12 mouse cellular contexts compared by ENCODE assay signal in genomic region chr13:114215044-114215443, GRCm38 (mm10).
"Had no signal": no experiment of that assay in that cellular context is flagged by ENCODE, and none has a peak within 500 bp of the region (broad histone marks: within the 10 kb centered on the region; RNA-seq: fewer than 3 reads in every experiment).

No protein-coding gene starts in this region.

- H3K4me1 ChIP-seq: liver, embryonic 13.5 days had no signal

- H3K4me3 ChIP-seq: left cerebral cortex, adult 2 months; limb, embryonic 12.5 days; liver, embryonic 13.5 days; midbrain, embryonic 13.5 days; stomach, embryonic 15.5 days had no signal

- H3K27me3 ChIP-seq: limb, embryonic 12.5 days; liver, embryonic 13.5 days; midbrain, embryonic 13.5 days; stomach, embryonic 15.5 days had no signal

- DNase-seq: kidney, adult 11 months; kidney, postnatal 14 days; liver; liver, embryonic 13.5 days; liver, postnatal 0 days; spleen, adult 18-20 months; thymus, adult 2 months; thymus, postnatal 25 days had no signal

- H3K9me3 ChIP-seq: limb, embryonic 12.5 days; liver, embryonic 13.5 days; midbrain, embryonic 13.5 days; stomach, embryonic 15.5 days had no signal

- H3K36me3 ChIP-seq: limb, embryonic 12.5 days; liver, embryonic 13.5 days; midbrain, embryonic 13.5 days; stomach, embryonic 15.5 days had no signal

- H3K4me2 ChIP-seq: limb, embryonic 12.5 days; liver, embryonic 13.5 days; midbrain, embryonic 13.5 days; stomach, embryonic 15.5 days had no signal

- H3K27ac ChIP-seq: left cerebral cortex, adult 2 months; limb, embryonic 12.5 days; liver, embryonic 13.5 days; midbrain, embryonic 13.5 days; stomach, embryonic 15.5 days had no signal

- H3K9ac ChIP-seq: limb, embryonic 12.5 days; liver, embryonic 13.5 days; liver, postnatal 0 days; midbrain, embryonic 13.5 days; stomach, embryonic 15.5 days had no signal

- ATAC-seq: liver, postnatal 0 days; midbrain, embryonic 13.5 days had no signal
